ENCODE assay signal across 8 mouse cellular contexts in genomic region chr10:128435186-128435823, GRCm38 (mm10). TPM values are rescaled to one million over a fixed set of nuclear protein-coding genes. Genes with fewer than 3 reads are reported as not detected.
A peak's percentile ranks its signal among the peaks of the same experiment; 100 is the strongest.
DNase-seq lines count a peak whose midpoint lies in the region; ATAC-seq and TF ChIP-seq lines count a peak whose summit lies in the region.

No protein-coding gene starts in this region.

- H3K9ac ChIP-seq in forebrain, embryonic 13.5 days, result peak overlapping the region; percentile 26; the same call in 1 of the 2 replicates
- no peak overlapping the region for H3K9ac ChIP-seq in forebrain, postnatal 0 days

- TF ChIP-seq CTCF in forebrain, postnatal 0 days (IDR thresholded peaks at IDR 0.05; ENCODE audit: low read depth), result no peak

- peaks cover 90% of the 10 kb centered on the region for H3K36me3 ChIP-seq in forebrain, embryonic 13.5 days (ENCODE audit: poor library complexity, severe bottlenecking)
- peaks cover 73% of the 10 kb centered on the region for H3K36me3 ChIP-seq in forebrain, postnatal 0 days (ENCODE audit: insufficient read depth)

- H3K4me3 ChIP-seq in forebrain, embryonic 13.5 days, result no peak overlapping the region
- no peak overlapping the region for H3K4me3 ChIP-seq in forebrain, postnatal 0 days (ENCODE audit: low read depth, low read length)

- WGBS in forebrain, embryonic 13.5 days, result 71% methylated on average over 17 of the region's 17 CpGs
- WGBS in forebrain, postnatal 0 days, result 78% methylated on average over 17 of the region's 17 CpGs

- no peak for DNase-seq in forebrain, postnatal 0 days
- DNase-seq in A20 (ENCODE audit: low read depth, low spot score), result peak; percentile 96
- peak; percentile 79 for DNase-seq in cerebellum, adult 9-11 months
- DNase-seq in heart, postnatal 4 days, result peak; percentile 82
- peak; percentile 73 for DNase-seq in lung, postnatal 36 days
- DNase-seq in c-Kit-positive CD71-positive TER-119-positive erythroid progenitor cells, embryonic 14.5 days (ENCODE audit: low spot score), result no peak

- no peak for ATAC-seq in forebrain, embryonic 13.5 days
- no peak for ATAC-seq in forebrain, postnatal 0 days
- ATAC-seq in megakaryocyte, adult 5-6 weeks (ENCODE audit: poor library complexity, severe bottlenecking), result no peak

- H3K27me3 ChIP-seq in forebrain, embryonic 13.5 days, result no peaks in the 10 kb centered on the region
- no peaks in the 10 kb centered on the region for H3K27me3 ChIP-seq in forebrain, postnatal 0 days (ENCODE audit: insufficient read depth, low read length)

- H3K4me1 ChIP-seq in forebrain, embryonic 13.5 days, result peaks cover 4% of the 10 kb centered on the region; the same call in 1 of the 2 replicates
- H3K4me1 ChIP-seq in forebrain, postnatal 0 days (ENCODE audit: insufficient read depth), result no peaks in the 10 kb centered on the region

- H3K27ac ChIP-seq in forebrain, embryonic 13.5 days, result no peak overlapping the region
- H3K27ac ChIP-seq in forebrain, postnatal 0 days (ENCODE audit: low read depth, low read length), result no peak overlapping the region

- no peak overlapping the region for H3K4me2 ChIP-seq in forebrain, embryonic 13.5 days
- no peak overlapping the region for H3K4me2 ChIP-seq in forebrain, postnatal 0 days (ENCODE audit: low read depth)

- H3K9me3 ChIP-seq in forebrain, embryonic 13.5 days (replicated peaks), result no peaks in the 10 kb centered on the region
- H3K9me3 ChIP-seq in forebrain, postnatal 0 days (ENCODE audit: low read length), result no peaks in the 10 kb centered on the region

RNA-seq across cellular contexts. Expression of gene Smarcc2, which starts 23.7 kb away (rescaled TPM):
- 166 and 168 TPM in 2 replicates for polyA plus RNA-seq in forebrain, embryonic 13.5 days (2015; fragmentation: Nextera tagmentation; extraction: Ambion mirVana)
- 197 and 223 TPM in 2 replicates for total RNA-seq in forebrain, postnatal 0 days (2014; rRNA removed)
- 117 and 134 TPM in 2 replicates for polyA plus RNA-seq in forebrain, postnatal 0 days (2015; fragmentation: Nextera tagmentation; extraction: Ambion mirVana)
- total RNA-seq in heart, postnatal 4 days (2021), result 10 to 100 TPM; 97.0 to 97.3 TPM
- 73.1 and 82.3 TPM in 2 replicates for total RNA-seq in megakaryocyte, adult 5-6 weeks (2015)
- total RNA-seq in megakaryocyte, adult 5-6 weeks (2017), result 63.1 and 78.4 TPM in 2 replicates

RNA-seq across cellular contexts. Expression of gene Rnf41, which starts 23.8 kb away (rescaled TPM):
- polyA plus RNA-seq in forebrain, embryonic 13.5 days (2015; fragmentation: Nextera tagmentation; extraction: Ambion mirVana), result 76.4 and 83.9 TPM in 2 replicates
- total RNA-seq in forebrain, postnatal 0 days (2014; rRNA removed), result 118 and 129 TPM in 2 replicates
- polyA plus RNA-seq in forebrain, postnatal 0 days (2015; fragmentation: Nextera tagmentation; extraction: Ambion mirVana), result 95.9 and 108 TPM in 2 replicates
- 10 to 100 TPM; 25.0 to 27.0 TPM for total RNA-seq in heart, postnatal 4 days (2021)
- total RNA-seq in megakaryocyte, adult 5-6 weeks (2015), result 16.4 and 17.6 TPM in 2 replicates
- 24.6 and 26.1 TPM in 2 replicates for total RNA-seq in megakaryocyte, adult 5-6 weeks (2017)

RNA-seq across cellular contexts. Expression of gene Nabp2, which starts 24.0 kb away (rescaled TPM):
- 153 and 156 TPM in 2 replicates for polyA plus RNA-seq in forebrain, embryonic 13.5 days (2015; fragmentation: Nextera tagmentation; extraction: Ambion mirVana)
- total RNA-seq in forebrain, postnatal 0 days (2014; rRNA removed), result 82.2 and 90.1 TPM in 2 replicates
- 158 and 159 TPM in 2 replicates for polyA plus RNA-seq in forebrain, postnatal 0 days (2015; fragmentation: Nextera tagmentation; extraction: Ambion mirVana)
- 10 to 100 TPM; 44.1 to 47.1 TPM for total RNA-seq in heart, postnatal 4 days (2021)
- 76.8 and 79.3 TPM in 2 replicates for total RNA-seq in megakaryocyte, adult 5-6 weeks (2015)
- 54.3 and 59.1 TPM in 2 replicates for total RNA-seq in megakaryocyte, adult 5-6 weeks (2017)

RNA-seq across cellular contexts. Expression of gene Slc39a5, which starts 34.3 kb away (rescaled TPM):
- polyA plus RNA-seq in forebrain, embryonic 13.5 days (2015; fragmentation: Nextera tagmentation; extraction: Ambion mirVana), result 0.18 TPM in 1 of 2 replicates, not detected in the other
- 0.24 and 0.69 TPM in 2 replicates for total RNA-seq in forebrain, postnatal 0 days (2014; rRNA removed)
- polyA plus RNA-seq in forebrain, postnatal 0 days (2015; fragmentation: Nextera tagmentation; extraction: Ambion mirVana), result 0.10 and 0.42 TPM in 2 replicates
- total RNA-seq in heart, postnatal 4 days (2021), result not detected
- total RNA-seq in megakaryocyte, adult 5-6 weeks (2015), result not detected in 2 replicates
- not detected in 2 replicates for total RNA-seq in megakaryocyte, adult 5-6 weeks (2017)

RNA-seq across cellular contexts. Expression of gene Ankrd52, which starts 58.4 kb away (rescaled TPM):
- polyA plus RNA-seq in forebrain, embryonic 13.5 days (2015; fragmentation: Nextera tagmentation; extraction: Ambion mirVana), result 12.0 and 14.6 TPM in 2 replicates
- 22.3 and 32.6 TPM in 2 replicates for total RNA-seq in forebrain, postnatal 0 days (2014; rRNA removed)
- 4.7 and 7.7 TPM in 2 replicates for polyA plus RNA-seq in forebrain, postnatal 0 days (2015; fragmentation: Nextera tagmentation; extraction: Ambion mirVana)
- total RNA-seq in heart, postnatal 4 days (2021), result 10 to 100 TPM; 44.4 to 44.9 TPM
- total RNA-seq in megakaryocyte, adult 5-6 weeks (2015), result 35.2 and 37.0 TPM in 2 replicates
- total RNA-seq in megakaryocyte, adult 5-6 weeks (2017), result 9.3 and 13.7 TPM in 2 replicates

Comparison
In these comparisons a context has a peak if more than half of its experiments do, and no peak if none do; other contexts are left out.
1. DNase-seq: peak in A20 (single experiment), cerebellum, adult 9-11 months (single experiment), heart, postnatal 4 days (single experiment) and lung, postnatal 36 days (single experiment); none in forebrain, postnatal 0 days (single experiment) and c-Kit-positive CD71-positive TER-119-positive erythroid progenitor cells, embryonic 14.5 days (single experiment).